Mouse (Mus musculus): ENCODE measurements at regions not wholly inside any gene's neighbourhood (a gene's known extent, or its start where the extent isn't known, plus 50 kb on each side); places are given as distances from the start of the nearest gene placed in this dataset.
"Not testable (repeated sequence)": the region's sequence is repeated elsewhere in the genome, so short reads cannot be mapped to it uniquely, and the experiment has no call there.

- no peak for ATAC-seq (replicated peaks; ENCODE audit: poor library complexity)
Observed at GRCm38 (mm10) chr1:164548071-164548470, 89.9 kb upstream of the Atp1b1 start.

GRCm38 (mm10) chr1:164545843-164546242 lies 87.7 kb upstream of the Atp1b1 start:
- ATAC-seq (replicated peaks; ENCODE audit: poor library complexity): no peak

- no peak for ATAC-seq (replicated peaks; ENCODE audit: poor library complexity)
Observed at GRCm38 (mm10) chr1:164543045-164543803, 85.1 kb upstream of the Atp1b1 start.

GRCm38 (mm10) chr1:164541711-164542110 lies 83.6 kb upstream of the Atp1b1 start:
- no peak for ATAC-seq (replicated peaks; ENCODE audit: poor library complexity)

GRCm38 (mm10) chr1:164538304-164539043 lies 80.3 kb upstream of the Atp1b1 start:
- ATAC-seq (replicated peaks; ENCODE audit: poor library complexity): no peak

- ATAC-seq (replicated peaks; ENCODE audit: poor library complexity): no peak
Observed at GRCm38 (mm10) chr1:164537324-164537948, 79.3 kb upstream of the Atp1b1 start.

GRCm38 (mm10) chr1:164532196-164532595 lies 74.0 kb upstream of the Atp1b1 start:
- ATAC-seq (replicated peaks; ENCODE audit: poor library complexity): no peak

- ATAC-seq (replicated peaks; ENCODE audit: poor library complexity): no peak
Observed at GRCm38 (mm10) chr1:164531741-164532140, 73.6 kb upstream of the Atp1b1 start.

GRCm38 (mm10) chr1:164526748-164527147 lies 68.6 kb upstream of the Atp1b1 start:
- ATAC-seq (replicated peaks; ENCODE audit: poor library complexity): no peak

- no peak for ATAC-seq (replicated peaks; ENCODE audit: poor library complexity)
Observed at GRCm38 (mm10) chr1:164522377-164523150, 64.4 kb upstream of the Atp1b1 start.

- no peak for ATAC-seq (replicated peaks; ENCODE audit: poor library complexity)
Observed at GRCm38 (mm10) chr1:164521371-164522130, 63.4 kb upstream of the Atp1b1 start.

- no peak for ATAC-seq (replicated peaks; ENCODE audit: poor library complexity)
Observed at GRCm38 (mm10) chr1:164518866-164519265, 60.7 kb upstream of the Atp1b1 start.

GRCm38 (mm10) chr1:164518308-164518707 lies 60.2 kb upstream of the Atp1b1 start:
- no peak for ATAC-seq (replicated peaks; ENCODE audit: poor library complexity)

- not testable (repeated sequence) for ATAC-seq (replicated peaks; ENCODE audit: poor library complexity)
Observed at GRCm38 (mm10) chr1:164517362-164517761, 59.2 kb upstream of the Atp1b1 start.

GRCm38 (mm10) chr1:164511628-164512385 lies 53.7 kb upstream of the Atp1b1 start:
- no peak; the same call in 1 of the 2 replicates for ATAC-seq (replicated peaks; ENCODE audit: poor library complexity)

GRCm38 (mm10) chr1:164509226-164509625 lies 51.1 kb upstream of the Atp1b1 start:
- no peak for ATAC-seq (replicated peaks; ENCODE audit: poor library complexity)

GRCm38 (mm10) chr1:164508556-164508955 lies 50.4 kb upstream of the Atp1b1 start:
- no peak for ATAC-seq (replicated peaks; ENCODE audit: poor library complexity)

GRCm38 (mm10) chr1:164508106-164508505 lies 50.0 kb upstream of the Atp1b1 start:
- no peak for ATAC-seq (replicated peaks; ENCODE audit: poor library complexity)
